Mouse (Mus musculus) embryonic facial prominence, embryonic 10.5 days (tissue): ENCODE measurements around the gene Efcab7. TPM values are rescaled to one million over a fixed set of nuclear protein-coding genes. Genes with fewer than 3 reads are reported as not detected.
A peak's percentile ranks its signal among the peaks of the same experiment; 100 is the strongest.

Experiments used
- DNase-seq: peaks from one replicate; pipeline ENCODE4 v3.0.0-alpha.2; 2017; ENCODE audit warnings: low spot score
- H3K27ac ChIP-seq: fragments of 300-500 bp; sonication (generic); replicated peaks from 2 replicates; pipeline ENCODE4 v1.5.1; 2016; ENCODE audit warnings: mild to moderate bottlenecking
- H3K27me3 ChIP-seq: fragments of 300-500 bp; sonication (generic); replicated peaks from 2 replicates; pipeline ENCODE4 v1.6.1; 2016; ENCODE audit warnings: low read depth, mild to moderate bottlenecking; ENCODE audit not compliant: poor library complexity, severe bottlenecking
- H3K36me3 ChIP-seq: fragments of 300-500 bp; sonication (generic); replicated peaks from 2 replicates; pipeline ENCODE4 v1.6.1; 2016; ENCODE audit warnings: mild to moderate bottlenecking, moderate library complexity
- H3K4me1 ChIP-seq: fragments of 300-500 bp; sonication (generic); 2 replicates; pipeline ENCODE4 v1.6.1; 2016
- H3K4me3 ChIP-seq: fragments of 300-500 bp; sonication (generic); 2 replicates; pipeline ENCODE4 v1.5.1; 2016; ENCODE audit warnings: mild to moderate bottlenecking, moderate library complexity
- H3K9me3 ChIP-seq: fragments of 300-500 bp; sonication (generic); 2 replicates; pipeline ENCODE4 v1.6.1; 2016; ENCODE audit warnings: mild to moderate bottlenecking
- WGBS: fragments of 180-500 bp; shearing (Covaris S2); methylation state at CpG from one replicate; pipeline ENCODE4 v1.1.7; 2016; 5-methylcytosine and 5-hydroxymethylcytosine counted together
- polyA plus RNA-seq: library from polyadenylated mRNA; unstranded; fragments of >200 nt; fragmentation: Nextera tagmentation; extraction: Ambion mirVana; gene quantifications from 2 replicates; pipeline ENCODE4 v1.2.1, GENCODE M21; 2016

Efcab7 gene
- polyA plus RNA-seq, result 22.9 and 23.7 TPM in 2 replicates

DNA sequence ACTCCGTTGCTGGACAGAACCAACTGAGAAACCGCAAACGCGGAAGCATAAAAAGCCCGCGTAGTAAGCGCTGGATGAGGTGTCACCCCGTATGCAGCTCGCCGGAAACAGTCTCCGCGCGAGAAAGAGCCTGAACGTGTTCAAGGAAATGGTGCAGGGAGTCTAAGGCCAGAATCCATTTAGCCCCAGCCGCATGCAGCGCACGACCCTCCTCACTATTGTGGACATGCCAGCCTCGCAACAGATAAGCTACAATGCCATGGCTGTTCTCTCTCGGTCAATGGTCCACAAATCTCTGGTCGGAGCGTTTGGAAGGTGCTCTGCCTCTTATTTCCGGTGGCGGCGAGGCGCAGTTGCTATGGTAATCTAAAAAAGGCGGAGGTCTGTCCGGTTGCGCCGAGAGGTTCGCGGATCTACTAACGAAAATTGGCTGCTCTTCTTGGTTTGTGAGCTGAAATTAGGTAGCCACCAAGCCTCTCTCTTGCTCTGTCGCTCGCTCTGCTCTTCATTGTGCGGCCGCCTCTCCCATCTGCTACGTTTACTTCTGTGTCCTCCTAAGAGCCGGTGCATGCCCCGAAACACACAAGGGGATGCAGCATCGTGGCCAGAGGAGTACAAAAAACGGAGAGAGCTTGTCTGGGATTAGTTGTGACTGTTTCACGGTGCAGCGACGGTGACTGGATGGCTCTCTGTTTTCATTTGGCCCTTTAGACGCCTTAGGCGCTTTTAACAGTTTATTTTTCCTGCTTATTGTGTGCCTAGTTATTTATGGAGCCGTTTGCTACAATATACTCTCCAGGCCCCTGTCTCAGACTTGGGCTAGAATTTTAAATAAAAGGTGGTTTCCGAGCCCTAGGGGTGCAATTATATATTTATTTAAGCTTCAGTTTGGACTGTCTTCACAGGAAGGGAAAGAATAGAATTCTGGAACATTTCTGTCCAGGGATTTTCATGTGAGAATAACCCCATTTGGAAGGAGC is at the start of gene Efcab7:
Gene Efcab7 (plus strand): TSS at position 105 of the 980 bp plus-strand sequence.
- Histone ChIP-seq H3K4me3 (peak within 1 kb of the TSS; percentile 81), H3K27ac (peak within 1 kb of the TSS; percentile 94), H3K36me3 (peaks cover 15% of the 10 kb centered on the region; the same call in 1 of the 2 replicates), H3K27me3 (no peaks in the 10 kb centered on the region), H3K9me3 (no peaks in the 10 kb centered on the region), H3K4me1 (peaks cover 7% of the 10 kb centered on the region)
- WGBS, result under 1% methylated on average over 48 of the region's 48 CpGs
- peak; percentile 87 for DNase-seq

- Histone ChIP-seq H3K4me1 (no peaks in the 10 kb centered on the region), H3K27ac (no peak overlapping the region), H3K9me3 (no peaks in the 10 kb centered on the region), H3K4me3 (no peak overlapping the region), H3K27me3 (no peaks in the 10 kb centered on the region), H3K36me3 (peaks cover 37% of the 10 kb centered on the region)
- 90% methylated on average over 6 of the region's 6 CpGs for WGBS
- no peak for DNase-seq
Observed at GRCm38 (mm10) chr4:99792365-99792764, 36.6 kb upstream of the Efcab7 start.

DNA sequence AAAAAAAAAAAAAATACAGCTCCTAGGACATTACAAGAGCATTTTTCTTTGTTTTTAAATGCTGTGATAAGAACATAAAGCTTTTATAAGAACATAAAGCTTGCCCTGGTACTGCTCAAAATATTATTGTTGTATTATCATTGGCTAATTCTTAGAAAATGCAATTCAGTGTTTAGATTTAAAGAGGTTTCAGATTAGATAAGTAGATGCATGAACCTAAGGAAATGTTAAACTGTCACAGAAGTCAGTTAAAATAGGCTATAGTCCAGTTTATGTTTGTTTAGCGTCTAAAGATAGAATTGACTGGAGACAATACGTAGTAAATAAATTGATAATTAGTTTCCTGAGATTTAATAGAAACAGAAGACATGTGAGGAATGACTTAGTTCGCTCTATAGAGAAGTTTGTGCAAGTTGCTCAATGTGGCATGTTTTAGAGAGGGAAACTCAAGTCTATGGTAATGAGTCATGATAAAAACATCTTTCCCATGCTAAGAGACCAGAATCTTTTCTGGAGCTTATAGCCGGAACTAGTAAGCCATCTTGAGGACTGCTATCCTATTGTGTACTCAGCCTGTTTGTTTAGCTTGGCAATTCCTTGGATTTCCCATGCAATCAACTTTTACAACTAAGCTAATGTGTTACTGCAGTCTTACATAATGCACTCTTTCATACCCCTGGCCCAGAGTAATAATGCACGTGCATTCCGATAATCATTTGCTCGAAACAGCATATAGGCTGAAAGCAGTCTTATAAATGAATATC is 12.1 kb upstream of the Efcab7 start:
- H3K27me3 ChIP-seq, result no peaks in the 10 kb centered on the region
- no peak overlapping the region for H3K27ac ChIP-seq
- no peaks in the 10 kb centered on the region for H3K4me1 ChIP-seq
- H3K9me3 ChIP-seq, result no peaks in the 10 kb centered on the region
- peaks cover 6% of the 10 kb centered on the region for H3K36me3 ChIP-seq
- WGBS, result 92% methylated on average over 7 of the region's 7 CpGs
- H3K4me3 ChIP-seq, result no peak overlapping the region
- DNase-seq, result no peak

DNA sequence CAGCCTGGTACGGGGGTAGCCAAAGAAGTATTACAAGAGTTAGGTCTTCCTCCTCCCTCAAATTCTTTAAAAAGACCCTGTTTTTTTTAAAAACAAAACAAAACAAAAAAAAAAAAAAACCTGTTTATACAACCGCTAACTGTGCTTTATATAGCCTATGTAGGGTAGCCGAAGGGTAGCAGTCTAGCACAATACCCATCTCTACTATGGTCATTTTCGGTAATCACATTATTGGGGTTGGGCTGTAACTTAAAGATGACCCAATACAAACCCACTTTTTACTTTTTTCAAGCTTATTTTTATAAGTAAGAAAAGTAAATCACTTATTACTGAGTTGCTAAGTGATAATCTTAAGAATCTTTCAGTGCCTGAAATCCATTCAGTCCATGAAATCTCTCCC is 661 bp upstream of the Efcab7 start:
- DNase-seq, result no peak
- Histone ChIP-seq H3K36me3 (peaks cover 15% of the 10 kb centered on the region; the same call in 1 of the 2 replicates), H3K27me3 (no peaks in the 10 kb centered on the region), H3K27ac (peak overlapping the region; percentile 94), H3K4me1 (peaks cover 7% of the 10 kb centered on the region), H3K4me3 (peak overlapping the region; percentile 81), H3K9me3 (no peaks in the 10 kb centered on the region)
- WGBS, result 58% methylated on average over 4 of the region's 4 CpGs

DNA sequence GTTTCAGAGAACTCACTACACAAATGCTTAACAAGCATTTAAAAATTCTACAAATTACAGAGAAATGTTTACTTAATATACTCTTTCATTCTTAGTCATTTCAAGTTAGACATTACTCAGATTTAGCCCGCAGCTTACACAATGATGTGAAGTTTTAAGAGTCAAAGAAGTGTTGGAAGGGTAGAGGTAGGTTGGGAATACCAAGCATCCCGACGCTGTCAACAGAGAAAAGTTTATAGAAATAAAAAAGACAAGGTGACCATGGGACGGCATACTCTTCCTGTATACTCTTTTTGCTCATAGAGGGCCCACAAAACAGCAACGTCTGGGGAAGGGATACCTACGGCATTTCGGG is 282 bp upstream of the Efcab7 start:
- no peak for DNase-seq
- WGBS, result under 1% methylated on average over 7 of the region's 7 CpGs
- Histone ChIP-seq H3K4me1 (peaks cover 7% of the 10 kb centered on the region), H3K4me3 (peak overlapping the region; percentile 81), H3K9me3 (no peaks in the 10 kb centered on the region), H3K36me3 (peaks cover 15% of the 10 kb centered on the region; the same call in 1 of the 2 replicates), H3K27ac (peak overlapping the region; percentile 94), H3K27me3 (no peaks in the 10 kb centered on the region)

DNA sequence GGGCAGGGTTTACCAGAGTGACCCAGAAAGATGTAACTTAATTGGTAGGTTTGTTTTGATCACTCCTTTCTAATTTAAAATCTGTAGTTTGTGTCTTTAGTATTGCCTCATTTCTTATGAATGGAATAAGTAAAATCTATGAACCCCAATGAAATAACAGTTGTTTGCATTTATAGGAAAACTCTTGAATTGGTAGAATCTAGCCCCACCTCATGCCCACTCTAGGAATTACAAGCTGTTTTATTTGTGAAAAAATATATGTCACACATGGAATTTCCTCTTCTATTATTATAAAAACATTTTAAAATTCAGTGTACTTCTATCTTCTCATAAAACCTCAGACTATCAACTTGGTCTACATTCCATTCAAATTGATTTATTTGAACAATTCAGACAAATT is 52.9 kb downstream of the Efcab7 start:
- Histone ChIP-seq H3K4me3 (no peak overlapping the region), H3K4me1 (no peaks in the 10 kb centered on the region), H3K9me3 (no peaks in the 10 kb centered on the region), H3K27me3 (no peaks in the 10 kb centered on the region), H3K36me3 (no peaks in the 10 kb centered on the region; the same call in 1 of the 2 replicates), H3K27ac (no peak overlapping the region)
- no peak for DNase-seq

DNA sequence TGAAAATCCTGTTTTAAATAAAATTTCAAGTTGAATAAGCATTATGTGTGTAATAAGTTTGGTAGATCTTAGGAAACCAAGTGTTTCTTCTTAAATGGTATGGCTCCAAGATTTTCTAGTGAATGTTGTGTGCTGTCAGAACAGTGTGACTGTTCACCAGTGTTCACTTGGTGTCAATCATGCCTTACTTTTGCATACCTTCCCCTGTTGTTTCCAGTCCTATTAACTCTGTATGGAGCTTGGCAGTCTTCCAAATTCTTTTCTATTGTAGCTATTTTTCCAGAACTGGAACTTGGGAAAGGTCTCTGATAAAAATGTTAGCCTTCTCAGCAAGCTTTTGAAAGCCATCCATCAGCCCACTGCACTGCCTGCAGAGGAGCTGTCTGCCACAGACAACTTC is 53.4 kb downstream of the Efcab7 start:
- no peaks in the 10 kb centered on the region for H3K9me3 ChIP-seq
- no peak overlapping the region for H3K27ac ChIP-seq
- DNase-seq, result no peak
- no peaks in the 10 kb centered on the region; the same call in 1 of the 2 replicates for H3K36me3 ChIP-seq
- H3K4me3 ChIP-seq, result no peak overlapping the region
- no peaks in the 10 kb centered on the region for H3K27me3 ChIP-seq
- H3K4me1 ChIP-seq, result no peaks in the 10 kb centered on the region

DNA sequence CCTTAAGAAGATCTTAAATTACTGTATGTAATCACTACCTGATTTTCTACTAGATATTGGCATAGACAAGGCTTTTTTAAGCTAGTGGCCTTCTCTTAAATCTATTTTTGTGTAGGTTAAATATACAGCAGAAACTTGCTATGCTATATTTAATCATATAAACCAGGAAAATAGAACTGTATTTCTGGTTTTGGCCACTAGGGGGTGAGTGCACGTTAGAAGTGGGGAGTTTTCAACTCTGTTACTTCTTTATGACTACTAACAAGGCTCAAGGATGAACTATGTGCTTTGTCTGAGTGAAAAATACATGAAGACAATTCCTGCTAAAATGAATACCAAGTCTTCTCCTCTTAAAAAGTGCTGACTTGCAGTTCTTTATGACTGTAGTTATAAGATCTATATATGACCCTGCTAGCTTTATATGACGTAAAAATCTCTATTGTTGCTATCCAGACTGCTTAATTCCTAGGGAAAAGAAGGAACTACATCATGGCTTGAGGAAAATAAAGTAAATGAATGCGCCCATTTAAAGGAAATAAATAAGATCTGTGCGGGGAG is 85.0 kb downstream of the Efcab7 start:
- Histone ChIP-seq H3K4me1 (no peaks in the 10 kb centered on the region), H3K36me3 (peaks cover 4% of the 10 kb centered on the region; the same call in 1 of the 2 replicates), H3K27me3 (no peaks in the 10 kb centered on the region), H3K27ac (no peak overlapping the region), H3K9me3 (no peaks in the 10 kb centered on the region), H3K4me3 (no peak overlapping the region)
- WGBS, result 67% methylated on average over 4 of the region's 4 CpGs
- DNase-seq, result no peak

GRCm38 (mm10) chr4:99926380-99926779 is 97.4 kb downstream of the Efcab7 start:
- Histone ChIP-seq H3K4me1 (peaks cover 23% of the 10 kb centered on the region), H3K27me3 (0 out of 2 replicates have a peak, but pooled peaks cover 4% of the 10 kb centered on the region), H3K36me3 (no peaks in the 10 kb centered on the region), H3K9me3 (no peaks in the 10 kb centered on the region), H3K27ac (no peak overlapping the region), H3K4me3 (no peak overlapping the region)
- WGBS, result 89% methylated on average over 4 of the region's 4 CpGs
- no peak for DNase-seq

DNA sequence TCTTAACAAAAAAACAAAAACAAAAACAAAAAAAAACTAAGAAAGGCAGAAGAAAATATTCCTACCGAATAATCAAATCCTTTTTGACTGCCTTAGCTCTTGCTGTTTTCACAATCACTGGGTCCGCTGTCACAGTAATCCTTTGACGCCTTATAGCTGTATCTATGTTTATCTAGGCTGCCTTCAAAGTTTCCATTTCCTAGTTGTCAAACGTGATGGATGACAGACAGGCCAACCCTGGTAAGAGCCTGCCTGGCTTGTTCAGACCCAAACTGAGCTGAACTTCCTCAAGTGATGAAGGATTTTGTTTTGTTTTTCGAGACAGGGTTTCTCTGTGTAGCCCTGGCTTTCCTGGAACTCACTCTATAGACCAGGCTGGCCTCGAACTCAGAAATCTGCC is 99.5 kb downstream of the Efcab7 start:
- no peak for DNase-seq
- Histone ChIP-seq H3K27ac (no peak overlapping the region), H3K27me3 (0 out of 2 replicates have a peak, but pooled peaks cover 4% of the 10 kb centered on the region), H3K4me3 (no peak overlapping the region), H3K4me1 (peaks cover 27% of the 10 kb centered on the region), H3K9me3 (no peaks in the 10 kb centered on the region), H3K36me3 (no peaks in the 10 kb centered on the region)
- 74% methylated on average over 6 of the region's 6 CpGs for WGBS

GRCm38 (mm10) chr4:99929149-99929612 is 100.2 kb downstream of the Efcab7 start, which contains the start of gene Pgm1:
TSS of gene Pgm1 (plus strand) at chr4:99929414.
- Histone ChIP-seq H3K27me3 (0 out of 2 replicates have a peak, but pooled peaks cover 4% of the 10 kb centered on the region), H3K9me3 (no peaks in the 10 kb centered on the region), H3K27ac (peak within 1 kb of the TSS; percentile 88), H3K4me1 (peaks cover 27% of the 10 kb centered on the region), H3K4me3 (peak within 1 kb of the TSS; percentile 78), H3K36me3 (no peaks in the 10 kb centered on the region)
- 6% methylated on average over 23 of the region's 23 CpGs for WGBS
- peak; percentile 85 for DNase-seq
